Mouse (Mus musculus): ENCODE data around the gene Nutf2-ps1. TPM values are rescaled to one million over a fixed set of nuclear protein-coding genes. Genes with fewer than 3 reads are reported as not detected.

Nutf2-ps1 gene
- polyA plus RNA-seq, 1 experiment from 2014 or later, result 281 TPM

DNA sequence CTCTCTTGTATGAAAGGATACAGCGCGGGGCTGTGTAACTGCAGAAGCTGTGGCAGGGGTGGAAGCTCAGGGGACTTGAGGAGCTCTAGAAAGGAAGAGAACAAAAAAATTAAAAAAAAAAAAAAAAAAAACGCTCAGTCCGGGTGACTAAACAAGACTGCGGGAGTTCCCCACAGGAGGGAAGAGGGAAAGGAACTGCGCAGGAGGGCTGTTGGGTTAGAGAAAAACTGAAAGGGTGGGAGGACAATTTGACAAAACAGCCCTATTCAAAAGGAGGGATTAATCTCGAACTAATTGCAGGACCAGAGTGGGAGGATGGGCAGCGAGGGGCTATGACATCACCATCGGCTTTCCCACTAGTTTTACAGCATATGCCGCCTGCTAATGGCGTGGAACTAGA lies 21.0 kb downstream of the Nutf2-ps1 start:
- Histone ChIP-seq H3K4me2 (no peak overlapping the region), H3K4me1 (replicated peaks) (peaks cover 19% of the 10 kb centered on the region), H3K9me3 (replicated peaks) (no peaks in the 10 kb centered on the region), H3K4me3 (replicated peaks) (no peak overlapping the region), H3K9ac (no peak overlapping the region), H3K36me3 (no peaks in the 10 kb centered on the region), H3K27me3 (no peaks in the 10 kb centered on the region), H3K27ac (no peak overlapping the region)
- ATAC-seq (ENCODE audit: low read depth) (no peak), DNase-seq (no peak)
- 39% methylated on average over 11 of the region's 11 CpGs for WGBS (ENCODE audit: insufficient replicate concordance)

- Histone ChIP-seq H3K36me3 (no peaks in the 10 kb centered on the region), H3K27ac (no peak overlapping the region), H3K4me2 (no peak overlapping the region), H3K27me3 (no peaks in the 10 kb centered on the region), H3K9me3 (replicated peaks) (no peaks in the 10 kb centered on the region), H3K4me1 (replicated peaks) (peaks cover 6% of the 10 kb centered on the region; the same call in 1 of the 2 replicates), H3K4me3 (replicated peaks) (no peak overlapping the region), H3K9ac (no peak overlapping the region)
- DNase-seq (no peak), ATAC-seq (ENCODE audit: low read depth) (no peak)
- WGBS (ENCODE audit: insufficient replicate concordance), result 66% methylated on average over 14 of the region's 14 CpGs
These were observed 23.1 kb downstream of the Nutf2-ps1 start for GRCm38 (mm10) chr19:53565565-53566277.

DNA sequence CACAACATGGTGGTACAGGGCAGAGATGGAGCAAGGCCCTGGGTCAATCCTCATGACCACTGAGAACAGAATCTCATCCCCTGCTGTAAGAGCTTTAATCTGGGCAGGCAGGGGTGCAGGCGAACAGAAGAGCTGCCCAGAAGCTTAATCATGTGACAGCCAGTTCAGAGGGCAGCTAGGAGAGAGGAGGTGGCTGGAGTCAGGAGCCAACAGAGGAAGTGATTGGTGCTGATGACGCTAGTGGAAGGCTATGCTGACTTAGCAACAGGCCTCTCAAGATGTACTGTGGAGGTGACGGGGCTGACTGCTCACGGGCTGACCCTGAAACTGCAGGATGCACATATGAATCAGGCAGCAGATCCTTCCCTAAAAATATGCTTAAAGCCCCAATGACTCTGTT lies 24.7 kb downstream of the Nutf2-ps1 start:
- 39% methylated on average over 4 of the region's 4 CpGs for WGBS (ENCODE audit: insufficient replicate concordance)
- peaks cover 6% of the 10 kb centered on the region; the same call in 1 of the 2 replicates for H3K4me1 ChIP-seq (replicated peaks)
- DNase-seq (no peak), ATAC-seq (ENCODE audit: low read depth) (no peak)
- no peaks in the 10 kb centered on the region for H3K27me3 ChIP-seq
- H3K27ac ChIP-seq, result no peak overlapping the region
- H3K36me3 ChIP-seq, result no peaks in the 10 kb centered on the region
- no peak overlapping the region for H3K4me2 ChIP-seq
- no peaks in the 10 kb centered on the region for H3K9me3 ChIP-seq (replicated peaks)
- no peak overlapping the region for H3K9ac ChIP-seq
- H3K4me3 ChIP-seq (replicated peaks), result no peak overlapping the region

DNA sequence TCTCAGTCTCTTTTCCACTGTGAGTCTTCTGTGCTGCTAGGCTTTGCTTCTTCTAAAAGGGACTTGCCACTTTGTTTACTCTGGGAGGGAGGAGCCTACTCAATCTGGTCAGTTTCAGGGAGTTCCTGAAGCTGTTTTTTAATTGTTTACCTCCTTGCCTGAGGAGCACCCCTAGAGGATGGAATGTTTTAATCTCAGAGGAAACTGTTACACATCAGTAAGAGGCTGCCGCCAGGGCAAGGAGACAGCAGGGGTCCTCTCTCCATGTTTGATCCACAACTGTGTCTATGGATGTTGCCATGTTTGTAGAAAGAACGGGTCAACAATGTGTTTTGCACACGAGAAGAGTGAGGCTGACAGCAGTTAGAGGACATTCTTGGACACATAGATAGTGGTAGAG lies 28.4 kb downstream of the Nutf2-ps1 start:
- H3K9me3 ChIP-seq (replicated peaks), result no peaks in the 10 kb centered on the region
- 73% methylated on average over 3 of the region's 3 CpGs for WGBS (ENCODE audit: insufficient replicate concordance)
- peaks cover 22% of the 10 kb centered on the region for H3K4me1 ChIP-seq (replicated peaks)
- H3K4me3 ChIP-seq (replicated peaks), result no peak overlapping the region
- DNase-seq (no peak), ATAC-seq (ENCODE audit: low read depth) (no peak)
- H3K36me3 ChIP-seq, result no peaks in the 10 kb centered on the region
- no peak overlapping the region for H3K27ac ChIP-seq
- H3K9ac ChIP-seq, result no peak overlapping the region
- no peaks in the 10 kb centered on the region for H3K27me3 ChIP-seq
- no peak overlapping the region for H3K4me2 ChIP-seq

DNA sequence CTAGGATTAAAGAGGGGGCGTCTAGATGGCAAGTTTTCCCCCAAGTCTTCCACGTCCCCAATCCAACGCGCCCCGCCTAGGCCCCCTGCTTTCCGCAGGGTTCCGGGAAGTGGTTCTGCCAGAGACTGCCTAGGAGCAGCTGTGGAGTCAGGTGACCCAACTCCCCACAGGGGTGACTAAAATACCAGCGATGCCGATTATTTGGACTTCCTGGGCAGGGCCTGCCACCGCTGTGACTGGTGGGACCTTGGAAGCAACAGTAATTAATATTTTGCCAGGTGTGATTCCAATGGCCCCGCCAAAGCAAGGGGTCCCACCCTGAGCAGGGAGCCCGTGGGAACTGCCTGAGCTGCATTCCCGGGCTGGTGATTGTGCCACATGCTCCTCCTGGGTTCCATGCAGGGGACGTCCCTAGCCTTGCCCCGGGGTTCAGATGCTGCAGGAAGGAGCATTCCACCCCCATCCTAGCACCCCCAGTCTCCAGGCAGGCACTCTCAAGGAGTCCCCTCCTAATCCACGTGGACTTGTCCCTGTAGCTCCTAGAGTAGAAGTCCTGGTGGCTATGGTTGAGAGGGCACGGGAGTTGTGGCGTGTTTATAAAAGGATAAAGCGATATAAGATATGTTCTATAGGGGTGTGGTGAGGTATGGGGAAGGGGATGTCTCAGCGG lies 31.5 kb downstream of the Nutf2-ps1 start:
- DNase-seq (no peak), ATAC-seq (ENCODE audit: low read depth) (no peak)
- Histone ChIP-seq H3K9ac (no peak overlapping the region), H3K9me3 (replicated peaks) (no peaks in the 10 kb centered on the region), H3K4me3 (replicated peaks) (no peak overlapping the region), H3K27ac (no peak overlapping the region), H3K4me1 (replicated peaks) (peaks cover 34% of the 10 kb centered on the region), H3K36me3 (no peaks in the 10 kb centered on the region), H3K4me2 (peak overlapping the region; percentile 6; the same call in 1 of the 2 replicates), H3K27me3 (no peaks in the 10 kb centered on the region)
- WGBS (ENCODE audit: insufficient replicate concordance), result 38% methylated on average over 20 of the region's 20 CpGs

DNA sequence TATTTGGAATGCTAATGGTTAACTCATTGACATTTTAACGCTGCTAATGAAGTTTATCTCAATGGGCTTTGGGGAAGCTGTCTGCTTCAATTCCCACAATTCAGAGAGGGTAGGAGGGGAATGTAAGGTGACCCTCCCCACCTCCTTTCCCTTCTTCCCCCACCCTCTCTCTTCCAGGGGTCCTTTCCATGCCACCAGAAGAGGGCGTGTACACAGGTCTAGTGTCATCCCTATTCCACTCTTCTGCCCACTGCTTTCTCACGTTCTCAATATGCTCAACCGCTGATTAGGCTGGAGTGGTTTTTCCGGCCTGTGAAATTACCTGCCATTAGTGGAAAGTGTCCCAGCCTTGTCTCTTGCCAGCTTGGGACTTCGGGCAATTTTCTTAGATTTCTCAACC lies 32.0 kb downstream of the Nutf2-ps1 start:
- Histone ChIP-seq H3K9me3 (replicated peaks) (no peaks in the 10 kb centered on the region), H3K9ac (no peak overlapping the region), H3K4me1 (replicated peaks) (peaks cover 36% of the 10 kb centered on the region), H3K36me3 (no peaks in the 10 kb centered on the region), H3K27ac (no peak overlapping the region), H3K4me3 (replicated peaks) (no peak overlapping the region), H3K27me3 (no peaks in the 10 kb centered on the region), H3K4me2 (0 out of 2 replicates have a peak overlapping the region, but pooled peaks have one; percentile 6)
- WGBS (ENCODE audit: insufficient replicate concordance), result 34% methylated on average over 6 of the region's 6 CpGs
- ATAC-seq (ENCODE audit: low read depth), result no peak
- no peak for DNase-seq

GRCm38 (mm10) chr19:53554981-53555616 lies 33.8 kb downstream of the Nutf2-ps1 start:
- no peaks in the 10 kb centered on the region for H3K36me3 ChIP-seq
- H3K9me3 ChIP-seq (replicated peaks), result no peaks in the 10 kb centered on the region
- H3K4me1 ChIP-seq (replicated peaks), result peaks cover 36% of the 10 kb centered on the region
- H3K27ac ChIP-seq, result peak overlapping the region; percentile 32; the same call in 1 of the 2 replicates
- no peak for DNase-seq
- ATAC-seq (ENCODE audit: low read depth), result no peak
- no peak overlapping the region for H3K4me3 ChIP-seq (replicated peaks)
- H3K4me2 ChIP-seq, result no peak overlapping the region
- WGBS (ENCODE audit: insufficient replicate concordance), result 59% methylated on average over 5 of the region's 5 CpGs
- no peak overlapping the region for H3K9ac ChIP-seq
- no peaks in the 10 kb centered on the region for H3K27me3 ChIP-seq

DNA sequence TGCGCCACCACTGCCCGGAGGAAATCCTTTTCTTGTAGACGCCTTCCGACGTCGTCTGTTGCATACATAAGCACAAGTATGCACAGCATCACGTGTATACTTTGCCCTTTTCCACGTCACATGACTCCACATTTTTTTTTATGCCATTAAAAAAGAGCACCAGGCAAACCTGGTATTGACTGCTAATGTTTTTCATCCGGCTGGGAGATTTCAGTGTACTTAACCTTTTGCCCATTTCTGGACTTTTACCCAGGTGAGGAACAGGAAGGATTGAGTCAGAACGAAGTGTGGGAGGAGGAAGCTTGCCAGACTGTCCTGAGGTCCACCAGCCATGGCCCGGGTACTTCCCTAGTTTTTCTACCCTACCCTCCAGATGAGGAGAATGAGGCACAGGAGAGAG lies 34.5 kb downstream of the Nutf2-ps1 start:
- Histone ChIP-seq H3K4me3 (replicated peaks) (no peak overlapping the region), H3K4me2 (no peak overlapping the region), H3K4me1 (replicated peaks) (peaks cover 36% of the 10 kb centered on the region), H3K9ac (no peak overlapping the region), H3K27ac (peak overlapping the region; percentile 32; the same call in 1 of the 2 replicates), H3K36me3 (no peaks in the 10 kb centered on the region), H3K27me3 (no peaks in the 10 kb centered on the region), H3K9me3 (replicated peaks) (no peaks in the 10 kb centered on the region)
- 58% methylated on average over 11 of the region's 11 CpGs for WGBS (ENCODE audit: insufficient replicate concordance)
- DNase-seq (no peak), ATAC-seq (ENCODE audit: low read depth) (peak; percentile 47)

GRCm38 (mm10) chr19:53552795-53553194 lies 36.1 kb downstream of the Nutf2-ps1 start:
- no peak overlapping the region for H3K4me2 ChIP-seq
- no peak for DNase-seq
- H3K9ac ChIP-seq, result no peak overlapping the region
- ATAC-seq (ENCODE audit: low read depth), result no peak
- no peaks in the 10 kb centered on the region for H3K9me3 ChIP-seq (replicated peaks)
- WGBS (ENCODE audit: insufficient replicate concordance), result 55% methylated on average over 6 of the region's 6 CpGs
- no peaks in the 10 kb centered on the region for H3K27me3 ChIP-seq
- peaks cover 36% of the 10 kb centered on the region for H3K4me1 ChIP-seq (replicated peaks)
- no peak overlapping the region for H3K4me3 ChIP-seq (replicated peaks)
- no peak overlapping the region for H3K27ac ChIP-seq
- H3K36me3 ChIP-seq, result no peaks in the 10 kb centered on the region

DNA sequence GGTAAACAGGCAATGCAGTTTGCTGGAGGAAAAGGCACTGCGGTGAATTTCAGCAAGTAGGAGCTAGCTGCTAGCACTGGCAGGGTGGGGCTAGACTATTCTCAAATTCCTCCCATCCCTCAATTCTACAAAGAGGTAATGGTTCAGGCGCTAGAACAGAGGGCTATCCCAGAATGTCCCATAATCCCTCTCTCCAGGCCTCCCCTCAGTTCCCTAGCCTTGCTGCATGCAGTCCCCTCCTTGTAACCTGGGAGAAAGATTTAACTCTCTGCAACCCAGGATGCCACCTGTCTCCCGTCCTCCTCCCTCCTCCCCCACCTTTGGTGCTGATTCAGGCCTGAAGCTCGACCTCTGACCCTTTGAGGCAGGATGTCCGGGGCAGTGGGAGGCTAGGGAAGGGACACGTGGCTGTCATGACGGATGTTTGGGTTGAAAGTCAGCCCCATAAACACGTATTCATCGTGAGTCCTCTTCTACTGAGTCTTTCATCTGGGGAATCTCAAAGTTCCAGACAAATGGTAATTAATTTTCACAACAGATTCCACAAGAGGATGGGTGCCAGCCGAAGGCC lies 36.6 kb downstream of the Nutf2-ps1 start:
- peaks cover 32% of the 10 kb centered on the region for H3K4me1 ChIP-seq (replicated peaks)
- ATAC-seq (ENCODE audit: low read depth) (no peak), DNase-seq (no peak)
- H3K36me3 ChIP-seq, result no peaks in the 10 kb centered on the region
- H3K9me3 ChIP-seq (replicated peaks), result no peaks in the 10 kb centered on the region
- no peak overlapping the region for H3K4me3 ChIP-seq (replicated peaks)
- no peak overlapping the region for H3K4me2 ChIP-seq
- H3K27me3 ChIP-seq, result no peaks in the 10 kb centered on the region
- H3K9ac ChIP-seq, result no peak overlapping the region
- H3K27ac ChIP-seq, result no peak overlapping the region
- 41% methylated on average over 10 of the region's 10 CpGs for WGBS (ENCODE audit: insufficient replicate concordance)

GRCm38 (mm10) chr19:53550972-53551371 lies 37.9 kb downstream of the Nutf2-ps1 start:
- WGBS (ENCODE audit: insufficient replicate concordance), result 70% methylated on average over 12 of the region's 12 CpGs
- DNase-seq (no peak), ATAC-seq (ENCODE audit: low read depth) (no peak)
- Histone ChIP-seq H3K36me3 (no peaks in the 10 kb centered on the region), H3K4me2 (no peak overlapping the region), H3K4me3 (replicated peaks) (no peak overlapping the region), H3K4me1 (replicated peaks) (peaks cover 25% of the 10 kb centered on the region), H3K27me3 (no peaks in the 10 kb centered on the region), H3K27ac (no peak overlapping the region), H3K9ac (no peak overlapping the region), H3K9me3 (replicated peaks) (no peaks in the 10 kb centered on the region)
